Mouse (Mus musculus) cerebellum, adult 11 months (tissue): Measurements from ENCODE around the gene Slc17a5.

Source experiments
- DNase-seq: peaks from one replicate; pipeline ENCODE4 v3.0.0; 2022

Slc17a5 gene

DNA sequence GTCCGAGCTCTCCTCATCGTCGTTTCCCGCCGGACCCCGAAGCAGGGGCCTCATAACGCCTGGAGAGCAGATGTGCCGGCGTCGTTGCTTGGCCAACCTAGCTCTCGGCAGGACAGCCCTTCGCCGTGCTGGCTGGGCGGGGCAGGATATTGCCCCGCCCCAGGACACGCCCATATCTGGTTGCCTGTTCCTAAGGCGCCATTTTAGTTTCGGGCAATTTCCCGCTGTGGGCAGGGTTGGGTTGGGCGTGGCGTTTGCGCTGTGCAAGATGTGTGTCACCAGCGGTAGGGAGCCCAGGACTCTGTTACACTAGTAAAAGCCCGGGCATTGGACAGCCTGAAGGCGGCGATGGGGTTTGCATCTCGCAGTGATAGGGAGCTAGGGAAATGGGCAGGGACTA is at the start of gene Slc17a5:
TSS of gene Slc17a5 (minus strand) at position 128 of the 400 bp plus-strand sequence.
- DNase-seq = peak; percentile 90

DNA sequence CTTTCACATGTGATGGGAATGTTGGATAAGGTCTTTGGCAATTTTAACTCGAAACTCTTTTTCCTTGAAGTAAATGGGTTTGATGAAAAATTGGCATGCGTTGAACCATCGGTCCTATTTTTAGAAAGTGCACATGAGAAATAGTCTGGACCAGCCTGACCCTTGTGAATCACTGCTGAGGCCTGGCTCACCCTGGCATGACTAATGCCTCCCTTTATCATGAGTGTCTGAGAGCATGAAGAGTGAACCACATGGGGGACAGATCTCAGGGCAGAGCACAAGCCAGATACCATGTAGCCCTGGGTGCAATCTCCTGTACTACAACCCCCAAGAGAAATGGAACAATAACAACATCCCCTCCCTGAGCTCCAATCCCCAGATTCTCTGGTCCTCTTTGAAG is 46.1 kb upstream of the Slc17a5 start:
- DNase-seq = no peak

DNA sequence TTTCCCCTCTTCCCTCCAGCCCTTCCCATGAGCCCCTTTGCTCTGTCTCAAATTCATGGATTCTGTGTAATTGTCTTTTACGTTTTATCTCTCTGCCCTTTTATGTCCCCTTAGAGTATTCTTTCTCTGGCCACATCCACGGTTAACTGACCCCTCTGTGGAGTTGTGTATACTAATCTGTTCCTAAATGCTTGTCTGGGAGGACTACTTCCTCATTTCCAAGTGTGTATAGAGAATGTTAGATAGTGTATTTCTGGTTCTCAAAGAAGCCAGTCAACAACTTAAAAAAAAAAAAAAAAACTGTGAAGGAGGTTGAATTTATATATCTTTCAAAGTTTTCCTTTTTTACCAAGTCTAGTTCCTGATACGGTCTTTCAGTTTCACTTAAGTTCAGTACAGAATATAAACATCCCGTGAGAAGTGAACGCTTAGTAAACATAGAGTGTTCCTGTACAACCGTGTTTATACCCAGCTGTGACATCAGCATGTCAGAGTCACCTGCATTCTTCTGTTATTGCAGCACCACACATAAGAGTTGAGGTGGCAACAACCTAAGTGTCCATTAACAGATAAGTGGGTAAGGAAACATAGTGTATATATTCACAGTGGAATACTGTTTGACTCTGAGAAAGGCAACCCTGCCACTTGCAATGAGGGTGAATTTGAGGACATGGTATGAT is 44.1 kb upstream of the Slc17a5 start:
- DNase-seq = no peak

DNA sequence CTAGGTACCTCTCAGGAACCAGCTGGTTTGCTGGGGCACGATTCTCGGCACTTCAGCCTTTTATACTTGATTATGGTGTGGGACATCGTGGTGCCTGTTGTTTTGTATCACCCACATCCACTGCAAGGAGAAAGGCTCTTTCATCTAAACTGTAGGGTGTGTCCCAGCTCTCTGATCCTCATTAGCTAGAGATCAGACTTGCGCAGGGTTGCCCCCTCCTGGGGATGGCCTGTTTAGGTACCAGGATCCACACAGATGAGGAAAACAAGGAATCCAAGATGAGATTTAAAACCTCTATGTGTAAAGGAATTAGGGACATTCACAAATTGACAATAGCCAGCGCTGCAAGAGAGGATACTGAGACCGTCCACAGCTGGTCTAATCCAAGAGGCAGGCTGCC is 42.1 kb upstream of the Slc17a5 start:
- no peak for DNase-seq

DNA sequence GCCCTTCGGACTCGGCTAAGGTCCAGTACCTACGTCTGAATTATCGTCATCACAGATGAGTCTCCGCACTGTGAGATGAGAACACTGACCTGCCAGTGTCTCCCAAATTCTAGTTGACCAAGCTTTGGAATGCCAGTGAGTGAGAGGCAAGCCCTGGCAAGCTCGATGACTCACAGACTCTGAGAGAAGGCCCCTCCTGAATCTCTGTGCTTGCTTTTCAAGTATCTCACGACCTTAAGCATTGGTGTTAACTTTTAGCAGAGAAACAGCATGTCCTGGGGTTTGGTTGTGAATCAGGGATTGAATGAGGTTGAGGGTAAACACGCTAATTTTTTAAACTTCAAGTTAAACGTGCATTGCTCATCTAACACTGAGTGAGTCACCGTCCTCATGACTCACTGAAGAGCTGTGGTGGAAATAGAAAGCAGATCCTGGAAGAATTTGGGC is 35.5 kb upstream of the Slc17a5 start:
- no peak for DNase-seq

DNA sequence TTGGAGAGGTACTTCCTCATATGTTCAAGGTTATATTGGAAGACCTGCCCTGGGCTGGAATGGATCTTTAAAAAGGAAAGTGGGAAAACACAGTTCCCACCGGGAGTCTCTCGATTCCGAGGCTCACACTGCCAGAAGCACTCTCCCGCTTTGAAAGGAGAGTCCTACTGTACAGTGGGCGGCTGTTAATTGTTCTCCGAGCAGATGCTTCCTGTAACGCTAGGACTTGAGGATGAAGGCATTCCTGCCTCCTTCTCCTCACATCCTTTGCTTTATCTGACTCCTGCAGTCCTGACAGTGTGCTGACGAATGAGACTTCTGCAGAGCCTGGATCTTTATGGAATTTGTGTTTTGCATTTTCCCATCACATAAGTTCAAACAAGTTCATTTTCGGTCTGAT is 31.4 kb upstream of the Slc17a5 start:
- DNase-seq = no peak

DNA sequence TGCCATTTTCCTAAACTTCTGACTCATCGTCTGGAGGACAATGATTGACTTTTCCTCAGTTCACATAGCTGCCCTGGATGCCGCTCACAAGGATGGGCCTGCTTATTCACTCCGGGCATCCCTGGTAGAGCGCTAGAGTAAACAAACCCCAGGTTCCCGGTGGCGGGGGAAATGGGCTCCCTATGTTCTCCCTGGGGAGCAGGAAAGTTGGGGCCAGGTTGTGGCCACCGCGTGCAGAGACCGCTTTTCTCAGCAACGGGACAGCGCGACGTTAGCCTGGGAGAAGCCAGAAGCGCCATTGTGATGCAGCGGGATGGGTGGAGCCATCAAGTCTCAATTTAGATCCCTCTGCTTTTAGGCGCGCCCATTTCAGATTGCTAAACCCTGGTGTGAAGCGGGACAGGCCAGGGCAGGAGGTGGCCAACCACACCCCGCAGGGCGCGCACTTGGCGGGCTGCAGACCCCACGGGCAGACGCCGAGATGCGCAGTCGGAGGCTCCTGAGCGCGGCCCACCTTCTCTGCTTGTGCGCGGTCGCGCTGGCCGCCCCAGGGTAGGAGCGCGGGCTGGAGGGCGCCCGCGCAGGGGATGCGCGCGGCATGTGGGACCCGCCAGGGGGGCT is 27.7 kb upstream of the Slc17a5 start, which contains the start of gene Cd109:
TSS of gene Cd109 (plus strand) at position 146 of the 621 bp plus-strand sequence.
- no peak for DNase-seq

DNA sequence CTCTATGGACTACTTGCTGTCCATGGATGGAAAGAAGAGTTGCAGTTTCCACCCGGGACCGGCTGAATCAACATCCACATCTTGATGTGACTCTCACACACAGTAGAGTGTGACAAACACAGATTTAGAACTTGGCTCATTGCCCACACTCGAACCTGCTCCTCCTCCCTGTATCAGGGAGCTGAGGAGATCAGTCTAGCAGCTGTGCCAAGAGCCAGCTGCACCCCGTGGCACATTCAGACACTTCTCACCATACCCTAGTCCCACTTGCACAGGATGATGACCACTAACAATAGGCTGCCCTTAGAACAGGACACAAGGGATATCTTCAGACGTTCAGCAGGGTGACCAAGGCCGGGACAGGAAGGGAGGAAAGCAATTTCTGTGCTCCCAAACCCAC is 26.4 kb upstream of the Slc17a5 start:
- no peak for DNase-seq

DNA sequence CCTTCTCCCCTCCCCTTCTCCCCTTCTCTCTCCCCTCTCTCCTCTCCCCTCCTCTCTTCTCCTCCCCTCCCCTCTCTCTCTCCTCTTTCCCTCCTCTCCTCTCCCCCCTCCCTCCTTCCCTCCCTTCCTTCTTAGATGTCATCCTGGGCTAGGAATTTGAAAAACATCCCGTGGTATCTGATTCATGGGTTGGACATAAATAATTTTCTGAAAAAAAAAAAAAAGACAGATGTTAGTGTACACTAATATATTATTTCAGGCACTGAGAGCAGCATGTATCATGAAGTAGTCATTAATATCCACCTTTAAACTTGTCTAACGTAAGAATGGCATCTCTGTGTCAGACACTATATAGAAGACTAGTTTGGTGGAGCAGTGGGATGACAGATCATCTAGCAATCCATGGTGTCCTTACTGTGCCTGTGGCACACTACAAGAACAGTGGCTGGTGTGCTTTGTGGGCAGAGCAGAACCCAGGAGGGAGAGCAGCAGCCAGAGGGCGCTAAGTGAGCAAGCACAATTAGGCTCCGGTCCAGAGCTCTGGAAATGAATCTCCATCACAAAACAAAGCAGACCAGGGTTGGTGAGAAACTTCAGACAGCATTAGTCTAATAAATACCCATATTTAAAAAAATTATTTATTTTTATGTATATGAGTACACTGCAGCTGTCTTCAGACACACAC is 13.3 kb upstream of the Slc17a5 start:
- DNase-seq = no peak

DNA sequence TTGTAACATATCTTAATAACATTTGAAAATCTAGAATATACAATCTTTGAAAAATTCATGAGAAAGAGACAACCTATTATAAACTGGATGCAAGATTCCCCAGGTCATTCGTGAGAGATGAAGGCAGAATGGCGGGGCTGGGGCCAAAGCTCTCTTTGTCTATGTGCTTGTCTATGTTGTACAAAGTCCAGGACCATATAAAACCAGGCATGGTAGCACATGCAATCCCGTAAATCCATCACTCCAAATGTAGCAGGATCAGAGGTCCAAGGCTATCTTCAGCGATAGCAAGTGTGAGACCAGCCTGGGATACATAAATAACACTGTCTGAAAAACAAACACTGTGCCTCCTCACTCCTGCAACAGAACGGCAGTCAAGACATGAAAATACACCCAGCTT is 12.1 kb upstream of the Slc17a5 start:
- no peak for DNase-seq

DNA sequence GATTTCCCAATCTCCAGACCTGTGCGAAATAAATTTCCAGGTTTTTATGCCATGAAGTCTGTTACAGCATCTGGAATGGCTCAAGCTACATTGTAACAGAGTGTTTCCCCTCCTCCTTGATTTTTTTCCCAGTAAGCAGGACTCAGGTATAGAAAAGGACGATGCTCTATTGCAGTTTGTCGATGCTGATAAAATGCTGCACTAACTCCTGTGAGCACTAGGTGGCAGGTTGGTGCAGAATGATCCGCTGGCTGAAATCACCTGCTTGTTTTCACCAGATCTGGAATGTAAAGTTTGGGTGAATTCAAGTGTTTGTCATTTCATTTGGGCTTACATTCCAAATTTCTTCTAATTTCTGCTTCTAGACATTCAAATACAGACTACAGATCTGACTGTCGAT is 9.0 kb upstream of the Slc17a5 start:
- DNase-seq = no peak

DNA sequence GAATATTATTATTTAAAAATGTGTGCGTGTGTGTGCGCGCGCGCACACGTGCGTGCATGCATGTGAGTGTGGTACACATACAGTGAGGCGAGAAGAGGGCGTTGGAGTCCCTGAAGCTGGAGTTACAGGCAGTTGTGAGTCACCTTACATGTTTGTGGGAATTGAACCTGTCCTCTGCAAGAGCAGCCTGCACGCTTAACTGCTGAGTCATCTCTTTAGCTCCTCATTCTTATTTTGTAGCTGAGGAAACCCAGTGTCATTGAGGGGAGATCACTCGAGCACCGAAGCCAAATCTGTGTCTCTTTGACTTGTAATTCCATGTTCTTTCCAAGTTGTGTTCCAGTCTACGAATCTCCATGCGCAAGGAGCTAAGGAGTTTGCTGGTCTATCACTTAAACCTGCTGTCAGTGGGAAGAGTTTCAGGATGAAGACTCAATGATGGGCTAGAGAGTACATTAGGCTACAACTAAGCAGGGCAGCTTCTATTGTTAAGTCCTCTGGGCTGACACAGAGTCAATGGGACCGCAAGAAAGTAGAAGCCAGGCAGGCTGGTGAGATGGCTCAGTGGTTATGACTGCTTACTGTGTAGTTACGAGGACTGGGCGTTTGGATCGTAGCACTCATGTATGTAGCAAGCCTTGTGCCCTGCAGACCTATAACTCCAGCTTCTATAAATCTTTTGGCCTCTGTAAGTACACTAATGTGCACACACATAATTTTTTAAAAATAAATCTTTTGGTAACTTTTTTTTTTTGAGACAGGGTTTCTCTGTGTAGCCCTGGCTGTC is 8.1 kb upstream of the Slc17a5 start:
- no peak for DNase-seq

DNA sequence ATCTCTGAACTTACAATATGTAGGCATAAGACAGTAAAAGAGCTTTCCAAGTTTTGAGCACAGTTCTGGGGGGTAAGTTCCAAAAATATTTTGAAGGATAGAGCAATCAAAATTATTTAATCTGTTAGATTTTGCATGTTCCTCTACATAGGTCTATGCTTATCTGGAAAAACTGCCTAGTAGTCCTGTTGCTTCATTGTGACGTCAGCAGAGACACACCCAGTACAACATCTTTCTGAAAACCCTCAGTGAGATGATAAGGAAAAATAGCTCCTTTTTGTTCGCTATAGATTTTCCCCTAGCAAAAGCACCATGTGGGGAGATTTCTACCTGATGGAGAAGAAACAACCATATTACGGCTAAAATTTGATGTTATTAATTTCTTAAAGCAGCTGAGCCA is 7.4 kb upstream of the Slc17a5 start:
- no peak for DNase-seq

DNA sequence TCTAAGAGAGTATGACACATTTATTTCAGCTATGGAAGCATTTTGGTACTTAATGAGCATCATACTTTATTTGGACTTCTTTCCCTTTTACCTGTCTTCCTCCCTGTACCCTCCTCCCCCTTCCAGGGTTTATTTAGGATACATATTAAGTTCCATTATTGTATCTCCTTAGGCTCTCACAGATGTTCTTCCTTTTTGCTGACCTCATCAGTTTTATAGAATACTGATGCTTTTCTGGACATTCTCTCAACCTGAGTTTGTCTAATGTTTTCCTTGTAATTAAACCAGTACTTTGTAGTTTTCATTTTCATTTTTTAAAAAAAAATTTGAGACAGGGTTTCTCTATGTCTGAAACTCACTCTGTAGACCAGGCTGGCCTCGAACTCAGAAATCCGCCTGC is 2.6 kb upstream of the Slc17a5 start:
- DNase-seq = no peak

DNA sequence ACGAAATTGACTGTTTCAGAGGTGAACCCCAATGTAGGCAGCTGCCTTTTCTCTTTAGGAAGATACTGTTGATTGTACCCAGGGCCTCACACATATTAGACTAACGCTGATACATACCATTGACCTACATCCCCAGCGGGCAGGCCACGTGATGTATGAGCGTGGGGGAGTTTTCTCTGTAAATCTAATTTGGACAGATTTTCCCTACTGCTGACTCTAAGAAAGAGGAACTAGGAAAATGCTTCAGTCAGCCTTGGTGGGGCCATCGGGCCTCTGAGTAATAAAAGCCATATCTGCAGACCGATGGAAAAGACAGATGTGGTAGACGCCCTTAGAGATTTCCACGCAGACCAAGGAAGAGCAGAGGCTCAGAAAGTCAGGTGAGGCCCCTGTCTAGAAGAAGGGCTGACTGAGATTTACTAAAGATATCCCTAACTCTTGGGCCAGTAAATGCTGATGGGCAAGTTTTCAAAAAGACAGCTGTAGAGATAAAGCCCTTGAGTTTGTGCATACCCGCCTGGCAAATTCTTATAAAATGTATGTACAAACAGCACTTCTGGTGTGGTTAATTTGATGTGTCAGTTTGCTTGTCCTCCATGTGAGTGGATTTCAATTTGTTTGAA is 681 bp upstream of the Slc17a5 start:
- peak; percentile 18 for DNase-seq

DNA sequence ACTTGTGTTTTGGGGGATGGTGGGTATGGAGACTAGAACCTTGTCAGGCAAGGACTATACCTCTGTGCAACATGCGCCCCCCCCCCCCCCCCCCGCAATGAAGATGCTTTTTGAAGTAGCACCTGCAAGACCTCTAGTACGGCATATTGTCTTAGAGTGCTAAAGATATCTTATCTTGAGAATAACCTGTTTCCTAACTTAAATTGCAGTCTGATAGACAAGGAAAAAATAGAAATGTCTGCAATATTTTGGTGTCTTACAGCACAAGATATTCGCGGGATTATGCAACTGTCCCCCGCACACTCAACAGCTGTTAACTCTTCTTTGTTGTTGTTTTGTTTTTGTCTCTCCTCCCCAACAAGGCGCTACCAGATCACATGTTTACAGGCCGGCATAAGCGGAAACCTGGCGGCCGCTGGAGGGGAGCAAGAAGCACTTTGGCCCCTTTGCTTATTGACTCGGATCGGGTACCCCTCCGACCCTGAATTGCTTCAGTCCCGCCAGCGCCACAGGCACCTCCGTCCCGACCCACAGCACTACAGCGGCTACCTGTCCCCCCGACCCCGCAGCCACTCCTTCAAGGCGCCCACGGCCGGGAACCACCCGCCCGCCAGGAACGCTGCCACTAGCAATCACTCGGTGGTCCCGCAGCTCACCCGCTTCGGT is 490 bp downstream of the Slc17a5 start:
- no peak for DNase-seq

DNA sequence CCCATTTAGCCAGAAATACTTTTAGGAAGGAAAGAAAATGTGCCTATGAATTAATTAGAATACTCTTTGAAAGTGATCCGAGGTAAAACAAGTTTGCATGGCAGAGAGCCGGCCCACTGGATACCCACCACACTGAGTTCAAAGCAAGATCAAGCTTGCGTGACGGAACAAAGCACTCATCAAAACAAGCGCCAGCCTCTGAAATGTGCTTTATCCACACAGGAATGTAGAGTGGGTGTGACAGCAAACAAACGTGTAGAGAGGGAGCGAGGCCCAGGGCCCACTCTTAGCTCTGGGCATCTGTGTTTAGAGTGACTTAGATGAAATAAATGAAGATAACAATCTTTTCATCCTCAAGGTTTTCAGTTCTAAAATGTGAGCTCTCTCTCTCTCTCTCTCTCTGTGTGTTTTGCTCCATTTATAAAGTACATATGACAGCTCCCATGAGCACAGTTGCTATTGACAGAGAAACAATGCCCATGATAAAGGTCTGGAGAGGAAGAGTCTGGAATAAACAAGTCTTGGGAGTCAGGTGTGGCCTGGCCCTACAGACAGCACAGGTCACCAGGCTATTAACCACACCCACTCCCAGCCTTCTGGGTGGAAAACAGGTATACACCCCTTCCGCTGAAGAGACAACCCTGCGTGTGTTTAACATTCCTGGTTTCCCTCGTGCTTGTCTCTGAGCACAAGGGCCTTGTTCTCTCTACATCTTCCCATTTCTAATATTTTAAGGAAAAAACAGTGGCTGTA is 8.0 kb downstream of the Slc17a5 start:
- DNase-seq = no peak

DNA sequence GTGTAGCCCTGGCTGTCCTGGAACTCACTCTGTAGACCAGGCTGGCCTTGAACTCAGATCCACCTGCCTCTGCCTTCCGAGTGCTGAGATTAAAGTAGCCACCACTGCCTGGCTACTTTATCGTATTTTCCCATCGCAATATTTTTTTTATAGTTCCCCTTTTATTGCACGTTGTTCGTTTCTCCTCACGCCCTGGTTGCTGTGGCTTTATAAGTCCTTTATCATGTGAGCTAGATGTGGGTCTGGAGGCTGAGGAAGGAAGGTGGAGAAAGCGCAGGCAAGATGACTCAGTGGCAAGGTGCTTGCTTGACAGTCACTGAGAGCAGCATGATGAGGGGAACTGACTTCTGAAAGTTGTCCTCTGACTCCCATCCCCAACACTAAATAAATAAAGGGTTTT is 9.0 kb downstream of the Slc17a5 start:
- no peak for DNase-seq

DNA sequence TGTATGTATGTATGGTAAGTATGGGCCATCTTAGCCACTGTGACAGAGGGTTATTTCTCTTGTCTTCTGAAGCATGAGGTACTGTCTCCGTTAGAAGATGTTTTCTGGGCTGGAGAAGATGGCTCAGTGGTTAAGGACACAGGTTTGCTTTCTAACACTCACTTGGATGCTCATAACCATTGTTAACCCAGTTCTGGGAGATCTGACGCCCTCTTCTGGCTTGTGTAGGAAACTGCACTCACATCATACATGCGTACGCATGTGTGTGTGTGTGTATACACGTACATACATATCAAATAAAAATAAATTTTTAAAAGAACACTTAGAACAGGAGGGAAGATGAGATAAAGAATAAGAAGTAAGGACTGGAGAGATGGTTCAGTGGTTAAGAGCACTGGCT is 11.4 kb downstream of the Slc17a5 start:
- DNase-seq = no peak

DNA sequence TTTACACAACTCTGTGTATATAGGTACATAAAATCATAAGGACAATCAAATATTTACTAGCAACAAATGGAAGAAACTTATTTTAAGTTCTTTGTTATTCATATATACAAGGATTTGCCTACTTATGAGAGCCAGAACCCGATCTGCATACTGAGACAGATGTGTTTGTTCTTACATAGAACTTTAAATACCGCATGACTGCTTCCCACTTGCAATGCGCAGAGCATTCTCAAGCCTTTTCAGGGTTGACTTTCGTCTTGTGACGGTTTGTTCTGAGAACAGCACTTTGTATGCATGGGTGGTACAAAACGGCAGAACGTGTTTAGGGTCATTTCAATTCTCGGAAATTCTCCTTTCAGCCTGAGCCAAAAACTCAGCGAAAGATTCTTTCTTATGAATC is 17.9 kb downstream of the Slc17a5 start:
- DNase-seq = no peak

DNA sequence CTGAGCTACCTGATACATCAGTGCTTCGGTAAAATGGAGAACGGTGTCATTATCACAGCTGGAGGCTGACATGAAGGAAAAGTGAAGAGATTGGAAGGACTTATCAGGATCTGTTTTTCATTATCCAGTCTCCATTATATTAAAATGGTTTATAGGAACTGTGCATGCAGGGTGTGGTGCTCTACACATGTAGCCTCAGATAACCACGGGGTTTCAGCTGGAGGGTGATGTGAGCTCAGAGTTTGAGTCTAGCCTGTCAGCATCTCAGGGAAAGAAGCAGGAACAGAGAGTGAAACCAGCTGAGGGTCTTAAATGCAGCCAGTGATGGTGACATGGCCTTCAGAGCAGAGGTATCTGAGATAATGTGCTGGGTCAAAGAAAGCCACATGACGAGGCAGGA is 28.4 kb downstream of the Slc17a5 start:
- no peak for DNase-seq
